Comparison of ENCODE assay signal across 8 mouse cellular contexts in the genomic region with DNA sequence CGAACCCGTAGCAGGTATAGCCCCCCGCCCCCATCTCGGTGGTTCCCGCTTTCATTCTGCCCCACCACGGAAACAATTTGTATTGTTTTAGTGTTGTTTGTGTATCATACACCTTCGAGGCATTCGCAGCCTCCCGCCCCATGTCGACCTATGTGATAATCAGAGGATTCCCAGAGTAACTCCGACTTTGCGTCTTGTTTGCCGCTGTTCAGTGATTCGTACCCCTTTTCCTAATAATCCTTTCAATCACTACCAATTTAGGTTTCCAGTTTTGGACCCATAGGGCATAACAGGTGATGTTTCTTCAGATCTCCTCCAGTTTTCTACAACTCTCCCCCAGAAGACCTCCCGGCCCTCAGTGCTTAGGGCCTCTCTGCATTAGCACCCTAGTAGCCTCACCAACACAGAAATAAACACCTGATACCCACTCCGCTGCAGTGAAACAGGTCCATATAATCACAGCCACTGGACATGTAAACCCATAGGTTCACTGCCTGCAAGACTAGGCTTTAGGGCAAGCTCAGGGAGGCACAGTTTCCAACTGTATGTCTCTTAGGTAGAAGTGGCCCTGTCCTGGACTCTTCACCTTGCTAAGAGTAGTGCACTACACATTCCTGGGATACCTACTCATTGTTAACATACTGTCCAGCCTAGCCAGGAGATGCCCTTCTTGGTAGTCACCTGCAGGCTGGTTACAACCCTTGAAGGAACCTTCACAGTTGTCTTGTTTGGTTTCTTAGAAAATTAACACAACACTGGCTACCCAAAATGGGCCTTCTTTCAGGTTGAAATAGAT. TPM values are rescaled to one million over a fixed set of nuclear protein-coding genes. Genes with fewer than 3 reads are reported as not detected.
DNase-seq lines count a peak whose midpoint lies in the region; ATAC-seq lines count a peak whose summit lies in the region.

No protein-coding gene starts in this region.

- peak overlapping the region; percentile 86 for H3K4me2 ChIP-seq in forebrain, embryonic 13.5 days
- H3K4me2 ChIP-seq in liver, embryonic 11.5 days: peak overlapping the region; percentile 90
- H3K4me2 ChIP-seq in stomach, embryonic 15.5 days: peak overlapping the region; percentile 84

- 0 out of 2 replicates have a peak overlapping the region, but pooled peaks have one; percentile 73 for H3K27ac ChIP-seq in forebrain, embryonic 13.5 days
- peak overlapping the region; percentile 84 for H3K27ac ChIP-seq in liver, embryonic 11.5 days (ENCODE audit: low read depth, low read length)
- peak overlapping the region; percentile 86; the same call in 1 of the 2 replicates for H3K27ac ChIP-seq in stomach, embryonic 15.5 days

- H3K27me3 ChIP-seq in forebrain, embryonic 13.5 days: no peaks in the 10 kb centered on the region
- H3K27me3 ChIP-seq in liver, embryonic 11.5 days (replicated peaks; ENCODE audit: control insufficient read depth, insufficient read depth, low read length): no peaks in the 10 kb centered on the region
- no peaks in the 10 kb centered on the region for H3K27me3 ChIP-seq in stomach, embryonic 15.5 days (replicated peaks)

- peaks cover 11% of the 10 kb centered on the region for H3K4me1 ChIP-seq in forebrain, embryonic 13.5 days
- H3K4me1 ChIP-seq in liver, embryonic 11.5 days (replicated peaks; ENCODE audit: control insufficient read depth, insufficient read depth, low read length): peaks cover 7% of the 10 kb centered on the region; the same call in 1 of the 2 replicates
- peaks cover 6% of the 10 kb centered on the region; the same call in 1 of the 2 replicates for H3K4me1 ChIP-seq in stomach, embryonic 15.5 days

- DNase-seq in CD4-positive, CD25-positive, alpha-beta regulatory T cell, adult 2 months (ENCODE audit: low read depth, low spot score): peak; percentile 2
- peak; percentile 12 for DNase-seq in 3T3-L1 (ENCODE audit: low read depth, low spot score)
- DNase-seq in liver, embryonic 11.5 days (ENCODE audit: low spot score): no peak
- DNase-seq in left cerebral cortex, adult 9 months (ENCODE audit: low spot score in 2 of 2): no peak
- no peak for DNase-seq in adrenal gland, adult 18-20 months (ENCODE audit: low spot score in 2 of 2)

- H3K9me3 ChIP-seq in forebrain, embryonic 13.5 days (replicated peaks): no peaks in the 10 kb centered on the region
- H3K9me3 ChIP-seq in liver, embryonic 11.5 days (ENCODE audit: control insufficient read depth, low read length): no peaks in the 10 kb centered on the region
- no peaks in the 10 kb centered on the region for H3K9me3 ChIP-seq in stomach, embryonic 15.5 days

- 6% methylated on average over 16 of the region's 16 CpGs for WGBS in forebrain, embryonic 13.5 days
- WGBS in liver, embryonic 11.5 days: 5% methylated on average over 16 of the region's 16 CpGs
- WGBS in stomach, embryonic 15.5 days: 5% methylated on average over 16 of the region's 16 CpGs

- H3K9ac ChIP-seq in forebrain, embryonic 13.5 days: peak overlapping the region; percentile 85
- peak overlapping the region; percentile 84 for H3K9ac ChIP-seq in liver, embryonic 11.5 days (ENCODE audit: low read depth, low read length)
- peak overlapping the region; percentile 80 for H3K9ac ChIP-seq in stomach, embryonic 15.5 days

- peaks cover 5% of the 10 kb centered on the region; the same call in 1 of the 2 replicates for H3K36me3 ChIP-seq in forebrain, embryonic 13.5 days (ENCODE audit: poor library complexity, severe bottlenecking)
- no peaks in the 10 kb centered on the region; the same call in 1 of the 2 replicates for H3K36me3 ChIP-seq in liver, embryonic 11.5 days (ENCODE audit: control insufficient read depth, insufficient read depth, low read length)
- no peaks in the 10 kb centered on the region for H3K36me3 ChIP-seq in stomach, embryonic 15.5 days

- no peak for ATAC-seq in CD4-positive, CD25-positive, alpha-beta regulatory T cell, adult 4 months
- no peak for ATAC-seq in forebrain, embryonic 13.5 days
- peak; percentile 54 for ATAC-seq in liver, embryonic 11.5 days (replicated peaks; ENCODE audit: low FRiP score)
- peak; percentile 11; the same call in 1 of the 2 replicates for ATAC-seq in stomach, embryonic 15.5 days (ENCODE audit: insufficient read depth, low FRiP score, low read depth)

- H3K4me3 ChIP-seq in forebrain, embryonic 13.5 days: peak overlapping the region; percentile 77
- peak overlapping the region; percentile 79 for H3K4me3 ChIP-seq in liver, embryonic 11.5 days (ENCODE audit: low read depth, low read length)
- H3K4me3 ChIP-seq in stomach, embryonic 15.5 days (replicated peaks): peak overlapping the region; percentile 83

RNA-seq across cellular contexts. Expression of a gene that starts 0.9 kb away (rescaled TPM):
- 1 to 10 TPM; 2.7 to 5.7 TPM for polyA plus RNA-seq in CD4-positive, CD25-positive, alpha-beta regulatory T cell, adult 4 months (2017; shearing (Covaris generic))
- 6.0 and 6.7 TPM in 2 replicates for polyA plus RNA-seq in forebrain, embryonic 13.5 days (2015; fragmentation: Nextera tagmentation; extraction: Ambion mirVana)
- polyA plus RNA-seq in liver, embryonic 11.5 days (2014; fragmentation: Nextera tagmentation; extraction: Ambion mirVana): 3.9 and 4.6 TPM in 2 replicates
- 6.5 and 6.7 TPM in 2 replicates for polyA plus RNA-seq in stomach, embryonic 15.5 days (2015; fragmentation: Nextera tagmentation; extraction: Ambion mirVana)
- 10 to 100 TPM; 11.4 to 14.6 TPM for total RNA-seq in adrenal gland, adult 18-20 months (2021)

RNA-seq across cellular contexts. Expression of a gene that starts 44.6 kb away (rescaled TPM):
- 10 to 100 TPM; 33.0 to 36.0 TPM for polyA plus RNA-seq in CD4-positive, CD25-positive, alpha-beta regulatory T cell, adult 4 months (2017; shearing (Covaris generic))
- 47.0 and 48.8 TPM in 2 replicates for polyA plus RNA-seq in forebrain, embryonic 13.5 days (2015; fragmentation: Nextera tagmentation; extraction: Ambion mirVana)
- polyA plus RNA-seq in liver, embryonic 11.5 days (2014; fragmentation: Nextera tagmentation; extraction: Ambion mirVana): 57.0 and 60.2 TPM in 2 replicates
- polyA plus RNA-seq in stomach, embryonic 15.5 days (2015; fragmentation: Nextera tagmentation; extraction: Ambion mirVana): 39.7 and 41.1 TPM in 2 replicates
- total RNA-seq in adrenal gland, adult 18-20 months (2021): 10 to 100 TPM; 30.1 to 33.7 TPM

RNA-seq across cellular contexts. Expression of a gene that starts 54.5 kb away (rescaled TPM):
- not detected for polyA plus RNA-seq in CD4-positive, CD25-positive, alpha-beta regulatory T cell, adult 4 months (2017; shearing (Covaris generic))
- polyA plus RNA-seq in forebrain, embryonic 13.5 days (2015; fragmentation: Nextera tagmentation; extraction: Ambion mirVana): 0.28 and 0.31 TPM in 2 replicates
- 0.23 and 0.25 TPM in 2 replicates for polyA plus RNA-seq in liver, embryonic 11.5 days (2014; fragmentation: Nextera tagmentation; extraction: Ambion mirVana)
- polyA plus RNA-seq in stomach, embryonic 15.5 days (2015; fragmentation: Nextera tagmentation; extraction: Ambion mirVana): 0.06 and 0.09 TPM in 2 replicates
- 1 to 10 TPM; 2.5 to 2.6 TPM for total RNA-seq in adrenal gland, adult 18-20 months (2021)

Comparison
In these comparisons a context has a peak if more than half of its experiments do, and no peak if none do; other contexts are left out.
1. DNase-seq: peak in CD4-positive, CD25-positive, alpha-beta regulatory T cell, adult 2 months (single experiment) and 3T3-L1 (single experiment); none in liver, embryonic 11.5 days (single experiment), left cerebral cortex, adult 9 months (0 of 2) and adrenal gland, adult 18-20 months (0 of 2).
2. ATAC-seq: peak in liver, embryonic 11.5 days (single experiment) and stomach, embryonic 15.5 days (single experiment); none in CD4-positive, CD25-positive, alpha-beta regulatory T cell, adult 4 months (single experiment) and forebrain, embryonic 13.5 days (single experiment).
3. Peak in every context shown above with its lines, with median percentiles within 50 percentile points of each other: H3K27ac ChIP-seq, H3K4me2 ChIP-seq, H3K4me3 ChIP-seq and H3K9ac ChIP-seq.